Comparison of ENCODE assay signal across 23 mouse cellular contexts in genomic region chr17:35497124-35497523, GRCm38 (mm10). TPM values are rescaled to one million over a fixed set of nuclear protein-coding genes. Genes with fewer than 3 reads are reported as not detected.
"Had no signal": no experiment of that assay in that cellular context is flagged by ENCODE, and none has a peak within 500 bp of the region (broad histone marks: within the 10 kb centered on the region; RNA-seq: fewer than 3 reads in every experiment).

No protein-coding gene starts in this region.

- H3K4me2 ChIP-seq: liver, embryonic 15.5 days; lung, embryonic 15.5 days; midbrain, embryonic 12.5 days; neural tube, embryonic 12.5 days had no signal

- H3K27me3 ChIP-seq: lung, embryonic 15.5 days; neural tube, embryonic 12.5 days had no signal

- H3K9ac ChIP-seq: liver, embryonic 15.5 days; liver, postnatal 0 days; lung, embryonic 15.5 days; midbrain, embryonic 12.5 days; neural tube, embryonic 12.5 days had no signal

- H3K9me3 ChIP-seq: liver, embryonic 15.5 days; lung, embryonic 15.5 days; megakaryocyte, embryonic 14.5 days; midbrain, embryonic 12.5 days; neural tube, embryonic 12.5 days had no signal

- H3K4me3 ChIP-seq: liver, embryonic 15.5 days; lung, embryonic 15.5 days; megakaryocyte, embryonic 14.5 days; midbrain, embryonic 12.5 days; neural tube, embryonic 12.5 days had no signal

- H3K4me1 ChIP-seq: liver, embryonic 15.5 days; lung, embryonic 15.5 days; megakaryocyte, embryonic 14.5 days; midbrain, embryonic 12.5 days; neural tube, embryonic 12.5 days had no signal

- H3K27ac ChIP-seq: liver, embryonic 15.5 days; lung, embryonic 15.5 days; macrophage; midbrain, embryonic 12.5 days; neural tube, embryonic 12.5 days had no signal

- H3K36me3 ChIP-seq: liver, embryonic 15.5 days; lung, embryonic 15.5 days; midbrain, embryonic 12.5 days; neural tube, embryonic 12.5 days had no signal

- ATAC-seq: liver, postnatal 0 days; lung, postnatal 0 days had no signal

- DNase-seq: liver, postnatal 0 days; lung, adult 2 months; lung, postnatal 14 days; lung, postnatal 36 days; midbrain, embryonic 14.5 days; right cerebral cortex, postnatal 14 days; thymus, adult 18-20 months; thymus, postnatal 14 days; thymus, postnatal 36 days had no signal

RNA-seq across cellular contexts. Expression of gene Pou5f1, which starts 8.7 kb away (rescaled TPM):
- total RNA-seq: midbrain, postnatal 0 days; monocyte, adult 5-6 weeks; neutrophil, adult 5-6 weeks had no signal
- polyA plus RNA-seq: liver, embryonic 15.5 days; liver, postnatal 0 days; lung, adult 2 months; lung, postnatal 0 days; macrophage; midbrain, embryonic 12.5 days; midbrain, embryonic 14.5 days; midbrain, postnatal 0 days; neural tube, embryonic 12.5 days; neural tube, embryonic 14.5 days; spleen, adult 2 months; stomach, embryonic 16.5 days had no signal

RNA-seq across cellular contexts. Expression of gene H2-Q10, which starts 27.2 kb away (rescaled TPM):
- total RNA-seq: midbrain, postnatal 0 days had no signal
- polyA plus RNA-seq: midbrain, embryonic 14.5 days had no signal

RNA-seq across cellular contexts. Expression of gene Psors1c2, which starts 35.9 kb away (rescaled TPM):
- total RNA-seq: megakaryocyte progenitor cell, adult 5-6 weeks; midbrain, postnatal 0 days; monocyte, adult 5-6 weeks; neutrophil, adult 5-6 weeks had no signal
- polyA plus RNA-seq: lung, postnatal 0 days; macrophage had no signal
